Mouse (Mus musculus) adrenal gland (tissue): ENCODE data around the gene Prnd.

Source experiments
- intact Hi-C: fragments of 180-260 bp; cut with DNase I; formaldehyde crosslinking; loops from one replicate; pipeline ENCODE4 v1.15.1; 2025
- long read RNA-seq, 2 experiments: library from polyadenylated mRNA; unstranded; transcript quantifications; one replicate each; pipeline ENCODE4 v2.0.0; 2020; ENCODE audit warnings: borderline replicate concordance in 1 of 2; ENCODE audit not compliant: insufficient replicate concordance in 1 of 2

Gene Prnd
- long read RNA-seq, experiment 1, partial matches to known transcripts = 0 of 1 reads
- long read RNA-seq, experiment 1, other reads (novel, unspliced or antisense) = 0 of 1 reads
- long read RNA-seq, experiment 2, partial matches to known transcripts = 0 of 1 reads
- long read RNA-seq, experiment 2, other reads (novel, unspliced or antisense) = 0 of 1 reads

DNA sequence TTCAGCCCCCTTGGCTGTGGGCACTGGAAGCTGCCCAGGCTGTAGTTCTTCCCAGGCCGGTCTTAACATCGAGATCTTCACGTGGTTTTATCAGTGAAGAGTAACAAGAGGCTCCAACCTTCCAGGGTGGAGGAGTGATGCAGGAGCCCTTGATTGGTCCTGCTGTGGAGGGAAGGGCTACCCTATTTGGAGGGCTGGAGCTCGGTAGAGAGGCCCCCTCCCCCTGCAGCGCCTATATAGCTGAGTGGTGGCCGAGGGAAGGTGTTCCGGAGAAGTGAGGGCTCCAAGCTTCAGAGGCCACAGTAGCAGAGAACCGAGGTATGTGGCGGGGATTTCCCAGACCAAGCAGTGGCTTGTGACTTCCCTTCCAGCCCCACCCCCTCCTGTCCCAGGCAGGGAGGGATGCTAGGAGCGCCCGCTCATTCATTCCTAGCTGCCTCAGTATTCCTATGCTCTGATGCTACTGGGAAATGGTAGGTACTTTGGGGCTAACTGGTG, at the start of gene Prnd:
Gene Prnd (plus strand): TSS at position 264 of the 498 bp plus-strand sequence.
- intact Hi-C loops = no loop called here

DNA sequence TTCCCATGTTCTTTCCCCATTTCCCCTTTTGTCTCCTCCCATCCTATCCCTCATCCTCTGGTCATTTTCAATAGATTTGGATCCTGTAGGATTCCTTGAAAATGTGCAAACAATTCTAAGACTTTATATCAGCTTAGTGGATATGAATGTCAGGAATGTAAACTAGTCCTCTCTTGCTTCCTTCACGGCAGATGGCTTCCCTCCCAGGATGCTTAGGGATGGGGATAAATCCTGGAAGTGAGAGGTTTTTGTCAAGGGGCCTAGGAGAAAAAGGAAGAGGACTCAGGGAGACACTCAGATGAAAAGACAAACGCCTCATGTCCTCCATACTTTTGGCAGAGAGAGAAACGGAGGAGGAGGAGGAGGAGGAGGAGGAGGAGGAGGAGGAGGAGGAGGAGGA, 48.2 kb upstream of the Prnd start:
- intact Hi-C loops = no loop called here

DNA sequence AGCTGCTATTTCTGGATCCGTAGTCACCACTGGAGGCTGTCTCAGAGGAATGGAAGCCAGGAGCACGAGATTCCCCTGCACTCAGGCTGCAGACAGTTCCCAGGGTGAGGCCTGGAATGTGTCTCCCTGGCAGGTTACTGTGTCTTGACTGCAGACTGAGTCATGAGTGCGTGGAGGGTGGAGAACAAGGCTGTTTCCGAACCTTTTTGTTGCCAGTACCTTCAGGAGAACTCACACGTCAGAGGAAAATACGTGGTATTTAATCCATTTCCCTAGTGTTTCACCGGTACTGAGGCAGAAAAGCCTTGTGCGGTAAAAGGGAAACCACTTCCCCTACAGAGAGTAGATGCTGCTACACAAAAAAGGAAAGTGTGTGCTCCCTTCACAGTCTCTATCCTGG, 47.8 kb upstream of the Prnd start:
- intact Hi-C loops = no loop called here

DNA sequence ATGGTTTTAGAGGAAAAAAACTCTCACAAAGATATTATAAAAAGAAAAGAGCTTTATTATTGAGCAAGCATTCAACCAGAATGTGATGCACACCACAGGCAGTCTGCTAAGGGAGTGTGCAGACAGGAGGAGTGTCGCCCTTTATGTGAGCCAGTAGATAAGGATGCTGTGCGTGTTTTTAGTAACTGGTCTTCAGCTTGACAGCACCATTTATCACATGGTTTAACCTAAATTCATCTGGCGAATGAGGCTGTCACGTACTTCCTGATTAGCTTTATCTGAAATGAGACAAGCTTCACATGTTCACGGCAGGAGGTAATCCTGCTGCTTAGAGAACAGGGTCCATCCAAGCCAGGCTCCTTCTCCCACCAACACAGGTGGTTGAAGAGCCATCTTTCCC, 45.6 kb upstream of the Prnd start:
- intact Hi-C loops = no loop called here

DNA sequence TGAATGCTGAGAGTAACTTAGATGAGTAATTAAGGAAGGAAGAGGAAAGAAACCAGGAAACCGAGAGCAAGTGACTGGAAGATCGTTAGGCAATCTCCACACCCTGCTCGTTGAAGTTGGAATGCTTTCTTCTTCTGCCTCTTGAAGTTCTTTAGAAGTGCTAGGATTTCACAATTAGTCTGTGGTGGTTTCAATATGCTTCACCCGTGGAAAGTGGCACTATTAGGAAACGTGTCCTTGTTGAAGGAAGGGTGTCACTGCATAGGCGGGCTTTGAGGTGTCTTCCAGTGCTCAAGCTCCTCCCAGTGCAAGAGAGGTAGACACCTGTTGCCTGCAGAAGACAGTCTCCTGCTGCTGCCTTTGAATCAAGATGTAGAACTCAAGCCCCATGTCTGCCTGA, 44.9 kb upstream of the Prnd start:
- intact Hi-C loops = no loop called here

DNA sequence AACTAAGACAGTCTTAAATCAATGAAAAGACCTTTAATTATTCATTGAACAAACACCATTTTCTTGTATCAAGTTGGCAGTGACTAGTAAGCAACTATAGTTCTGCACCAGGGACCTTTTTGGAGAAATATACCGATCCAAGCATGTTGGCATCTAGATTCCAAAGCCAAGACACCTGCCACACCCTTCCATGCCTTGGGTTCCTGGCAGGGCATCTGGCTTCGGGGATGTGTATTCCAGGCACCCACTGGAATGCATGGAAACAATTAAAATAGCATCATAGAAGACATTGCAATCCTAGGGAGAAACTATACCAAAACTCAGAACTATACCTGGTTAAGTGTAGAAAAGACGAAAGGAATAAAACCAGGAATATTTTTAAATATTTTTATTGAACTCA, 44.4 kb upstream of the Prnd start:
- intact Hi-C loops = no loop called here

DNA sequence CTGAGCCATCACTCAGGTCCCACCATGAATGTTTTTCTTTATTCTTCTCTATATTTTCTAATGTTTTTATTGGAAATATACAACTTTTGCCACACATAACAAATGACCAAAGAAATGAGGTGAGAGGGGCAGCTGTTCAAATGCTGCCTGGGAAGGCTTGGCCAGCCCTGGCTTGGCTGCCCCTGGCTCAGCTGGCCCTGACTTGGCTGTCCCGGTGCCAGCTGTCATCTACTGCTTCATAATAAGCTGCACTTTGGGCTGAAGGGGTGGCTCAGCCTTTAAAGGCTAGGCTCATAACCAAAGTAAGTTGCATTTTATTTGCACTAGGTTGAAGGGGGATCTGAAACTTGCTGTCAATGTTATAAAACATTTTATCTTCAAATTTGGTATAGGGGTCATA, 43.8 kb upstream of the Prnd start:
- intact Hi-C loops = no loop called here

DNA sequence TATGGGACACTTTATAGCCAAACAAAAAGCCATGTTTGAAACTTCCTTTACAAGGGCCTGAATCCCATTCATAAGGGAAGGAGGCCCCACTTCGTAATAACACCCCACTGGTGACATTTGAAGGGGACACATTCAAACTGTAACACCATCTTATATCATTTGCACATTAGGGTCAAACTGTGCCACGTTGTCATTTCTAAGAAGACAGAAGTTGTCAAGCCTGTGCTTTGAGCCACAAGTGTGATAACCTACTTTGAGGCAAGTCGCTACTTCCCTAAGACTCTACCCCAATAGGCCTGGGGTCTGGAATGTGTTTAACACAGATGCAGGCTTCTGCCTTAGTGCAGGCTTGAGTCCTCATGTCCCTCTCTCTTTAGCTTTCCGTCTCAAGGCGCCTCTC, 43.4 kb upstream of the Prnd start:
- intact Hi-C loops = no loop called here

DNA sequence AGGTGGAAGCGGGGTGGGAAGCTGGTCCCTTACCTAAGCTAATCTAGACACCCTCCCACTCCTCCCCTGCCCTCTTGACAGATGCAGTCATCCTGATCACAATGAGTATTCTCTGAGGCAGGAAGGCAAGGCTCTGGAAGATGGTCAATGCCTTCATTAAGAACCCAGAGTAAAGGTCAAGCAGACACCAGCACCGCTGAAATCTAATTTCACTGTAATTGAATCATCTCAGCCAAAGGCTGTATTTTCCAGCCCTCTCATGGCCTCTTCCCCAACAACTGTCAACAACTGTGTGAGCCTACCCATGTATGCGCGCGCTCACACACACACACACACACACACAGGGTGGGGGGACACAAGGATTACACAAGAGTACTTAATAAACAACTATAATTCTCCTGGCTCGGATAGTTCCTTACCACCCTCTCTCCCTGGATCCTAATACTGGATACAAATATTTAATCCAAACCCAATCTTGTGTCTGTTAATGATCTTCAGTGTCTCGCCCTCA, 42.3 kb upstream of the Prnd start:
- intact Hi-C loops = no loop called here

DNA sequence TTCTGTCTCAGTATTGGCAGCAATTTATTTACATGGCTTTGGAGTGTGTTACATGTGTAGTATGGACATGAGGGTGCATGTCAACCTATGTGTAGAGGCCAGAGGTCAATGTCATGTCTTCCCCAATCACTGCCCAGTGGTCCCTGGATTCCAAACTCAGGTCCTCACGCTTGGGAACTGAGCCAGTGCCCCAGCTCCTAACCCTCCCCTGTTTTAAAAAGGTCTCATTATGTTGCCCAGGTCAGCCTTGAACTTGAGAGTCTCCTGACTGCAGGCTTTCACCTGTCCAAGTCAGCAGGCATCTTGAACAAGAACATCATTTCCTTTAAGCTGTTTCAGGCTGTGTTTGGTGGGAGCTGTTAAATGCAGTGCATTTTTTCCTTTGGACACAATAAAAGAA, 41.8 kb upstream of the Prnd start:
- intact Hi-C loops = no loop called here

DNA sequence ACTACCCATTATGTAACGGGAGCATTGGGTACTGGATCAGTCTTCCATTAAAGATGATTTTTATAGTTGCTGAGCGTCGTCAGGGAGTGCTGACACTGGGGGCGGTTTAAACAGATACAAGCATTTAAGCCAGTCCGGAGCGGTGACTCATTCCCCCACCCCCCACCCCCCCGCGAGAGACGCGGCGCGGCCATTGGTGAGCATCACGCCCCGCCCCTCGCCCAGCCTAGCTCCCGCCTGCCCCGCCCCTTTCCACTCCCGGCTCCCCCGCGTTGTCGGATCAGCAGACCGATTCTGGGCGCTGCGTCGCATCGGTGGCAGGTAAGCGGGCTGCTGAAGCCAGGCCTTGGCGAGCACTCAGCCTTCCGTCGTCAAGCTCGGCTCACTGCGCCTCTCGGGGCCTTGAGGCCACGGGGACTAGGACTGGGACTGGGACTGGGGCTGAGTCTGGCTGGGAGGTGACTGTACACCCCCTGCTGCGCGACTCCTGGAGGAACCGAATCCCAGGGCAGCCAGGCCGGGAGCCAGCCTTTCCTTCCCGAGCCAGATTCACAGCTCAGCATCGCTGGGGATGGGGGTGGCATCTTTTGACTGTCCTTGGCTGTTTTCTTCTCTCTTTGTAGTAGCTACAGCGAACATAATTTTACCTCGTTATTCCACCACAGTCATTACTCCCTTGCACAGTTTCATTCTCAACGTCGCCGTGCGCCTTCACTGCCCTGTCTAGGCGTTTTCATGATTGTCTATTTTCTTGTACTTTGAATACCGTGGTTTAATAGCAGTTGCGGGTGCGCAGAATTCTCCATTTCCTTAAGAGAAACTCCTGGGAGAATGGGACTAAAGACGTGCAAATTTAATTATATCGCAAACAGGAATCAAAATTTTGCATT, 40.7 kb upstream of the Prnd start, which contains the start of the genes Prnp and Prn:
Gene Prnp (plus strand): TSS at position 246 of the 890 bp plus-strand sequence.
Gene Prn (plus strand): TSS at position 275 of the 890 bp plus-strand sequence.
- intact Hi-C loops = no loop called here

DNA sequence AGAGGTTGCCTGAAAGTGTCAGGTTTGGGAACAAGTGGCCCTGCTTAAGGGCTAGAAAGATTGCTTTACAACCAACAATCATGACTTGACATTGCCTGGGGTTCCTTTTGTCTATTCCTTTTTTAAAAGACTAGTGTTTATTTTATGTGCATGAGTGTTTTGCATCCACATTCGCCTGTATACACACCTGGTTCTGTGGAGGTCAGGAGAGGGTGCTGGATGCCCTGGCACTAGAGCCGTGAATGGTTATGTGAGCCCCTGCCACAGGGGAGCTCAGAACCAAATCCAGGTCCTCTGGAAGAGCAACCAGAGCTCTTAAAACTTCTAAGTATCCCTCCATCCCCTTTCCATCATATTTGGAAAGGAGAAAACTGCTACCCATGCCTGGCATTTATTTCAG, 39.8 kb upstream of the Prnd start:
- intact Hi-C loops = no loop called here

DNA sequence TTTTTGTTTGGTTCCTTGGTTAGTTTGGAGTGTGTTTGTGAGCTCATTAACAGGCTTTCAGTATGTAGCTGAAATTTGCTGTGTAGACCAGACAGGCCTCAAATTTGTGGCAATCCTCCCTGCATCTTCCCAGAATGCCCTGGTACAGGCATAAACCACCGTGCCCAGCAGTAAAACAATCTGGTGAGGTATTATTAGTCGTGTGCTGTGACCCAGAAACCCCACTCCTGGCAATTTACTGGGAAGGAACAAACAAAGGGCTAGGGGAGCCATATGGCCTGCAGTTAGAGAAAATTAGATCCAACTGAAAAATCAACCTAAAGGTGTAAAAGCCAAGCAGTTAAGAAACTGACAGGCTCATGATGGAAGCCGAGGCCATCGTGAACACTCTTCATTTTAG, 39.3 kb upstream of the Prnd start:
- intact Hi-C loops = no loop called here

DNA sequence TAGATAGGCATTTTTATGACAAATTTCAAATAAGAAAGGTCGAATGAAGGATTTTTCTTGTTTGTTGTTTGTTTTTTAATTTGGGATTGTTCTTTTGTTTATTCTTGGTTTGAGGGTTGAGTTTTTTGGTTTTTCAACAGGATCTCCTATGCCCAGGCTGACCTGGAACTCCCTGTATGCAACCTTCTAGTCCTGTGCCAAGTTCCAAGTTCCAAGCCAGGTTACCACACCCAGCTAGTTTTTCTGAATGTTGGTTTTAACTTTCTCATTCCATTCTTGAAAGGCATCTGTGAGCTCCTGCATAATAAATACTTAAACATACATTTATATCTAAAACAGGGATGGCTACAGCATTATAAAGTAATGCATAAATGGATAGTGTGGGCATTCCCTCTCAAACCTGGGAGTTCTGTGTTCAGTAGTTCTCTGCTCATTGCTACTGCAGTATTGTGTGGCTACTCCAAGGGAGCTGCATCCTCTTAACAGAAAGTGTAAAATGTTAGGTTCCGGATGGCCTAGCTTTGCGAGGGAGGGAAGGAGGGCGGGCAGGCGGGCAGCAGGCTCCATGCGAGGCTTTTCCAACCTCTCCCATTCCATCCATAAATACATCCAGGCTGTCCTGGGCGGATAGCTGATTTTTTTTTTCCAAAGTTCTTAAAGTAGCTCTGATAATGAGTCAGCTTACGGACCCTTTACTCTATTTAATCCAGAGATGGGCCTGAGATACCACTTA, 38.0 kb upstream of the Prnd start:
- intact Hi-C loops = no loop called here

DNA sequence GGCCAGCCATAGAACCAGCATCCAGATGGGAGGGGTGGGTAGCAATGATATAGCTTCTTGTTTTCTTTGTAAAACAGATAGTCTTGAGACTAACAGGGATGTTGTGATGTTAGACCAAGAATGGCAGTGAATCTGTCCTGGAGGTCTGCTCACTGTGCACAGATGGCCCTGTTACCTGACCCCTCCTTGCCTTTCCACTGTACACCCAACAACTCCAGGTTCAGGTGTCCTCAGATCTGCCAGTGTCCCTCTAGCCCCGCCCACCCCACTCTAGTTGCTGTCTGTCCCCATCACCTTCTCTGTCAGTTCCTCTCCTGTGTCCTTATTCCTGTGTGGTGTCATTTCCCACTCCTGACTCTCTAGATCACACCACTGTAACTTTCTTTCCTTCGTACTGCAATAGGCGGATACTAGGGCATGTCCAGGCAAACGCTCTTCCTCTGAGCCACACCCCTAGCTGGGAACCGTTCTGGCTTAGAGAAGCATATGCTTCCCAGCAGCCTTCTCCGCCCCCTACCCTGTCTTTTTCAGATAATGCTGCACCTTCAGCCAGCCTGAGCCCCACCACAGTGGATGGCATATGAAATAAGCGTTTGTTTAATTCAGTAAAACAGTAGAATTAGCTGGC, 18.3 kb upstream of the Prnd start:
- intact Hi-C loops = no loop called here

DNA sequence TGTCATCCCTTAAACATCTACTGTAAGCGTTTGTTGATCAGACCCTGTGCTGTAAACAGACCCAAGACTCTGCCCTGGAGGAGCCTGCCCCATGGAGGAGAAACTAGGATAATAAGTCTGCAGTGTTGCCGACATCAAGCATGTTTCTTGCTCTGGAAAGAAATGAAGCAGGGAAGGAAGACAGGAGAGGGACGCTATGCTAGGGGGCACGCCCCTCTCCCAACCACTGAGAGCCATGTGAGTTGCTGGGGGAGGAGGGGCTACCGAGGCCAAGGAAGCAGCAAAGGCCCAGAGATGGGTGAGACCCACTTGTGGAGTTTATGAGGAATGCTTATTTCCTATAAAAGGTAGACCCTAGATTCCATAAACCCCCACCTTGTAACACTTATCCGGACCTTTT, 17.6 kb upstream of the Prnd start:
- intact Hi-C loops = no loop called here

DNA sequence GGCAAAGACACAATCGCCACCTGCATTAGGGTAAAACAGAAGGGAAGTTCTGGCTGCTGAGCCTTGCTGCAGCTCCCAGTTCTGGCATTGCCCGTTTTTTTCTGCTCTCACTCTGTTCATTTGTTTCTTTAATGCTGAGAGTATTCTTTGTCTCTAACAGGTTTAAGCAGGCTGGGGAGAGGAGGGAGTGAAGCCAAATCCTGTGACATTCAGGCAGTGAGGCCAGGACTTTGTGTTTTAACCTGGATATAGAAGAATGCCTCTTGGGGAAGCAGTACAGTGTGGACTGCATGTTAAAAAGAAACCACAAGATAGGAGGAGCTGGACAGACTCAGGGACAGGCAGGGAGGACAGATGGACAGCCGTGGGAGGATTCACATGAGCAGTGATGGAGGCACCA, 17.1 kb upstream of the Prnd start:
- intact Hi-C loops = no loop called here

DNA sequence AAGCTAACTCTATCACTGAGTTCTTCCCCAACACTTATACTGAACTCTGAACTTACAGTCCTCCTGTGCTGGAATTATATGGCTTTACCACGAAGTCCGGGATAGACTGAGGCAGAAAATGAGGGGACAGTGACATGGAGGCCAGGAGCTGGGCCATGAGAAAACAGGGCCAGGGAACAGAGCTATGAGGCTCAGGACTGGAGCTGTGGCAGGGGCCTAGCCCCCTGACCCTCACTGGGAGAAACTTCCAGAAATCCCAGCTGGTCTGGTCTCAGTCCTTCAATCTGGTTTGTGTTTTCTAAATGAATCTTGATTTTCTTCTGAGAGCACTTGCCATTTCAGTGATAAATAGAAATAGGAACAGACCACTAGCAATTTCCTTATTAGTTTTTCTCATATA, 16.4 kb upstream of the Prnd start:
- intact Hi-C loops = no loop called here

DNA sequence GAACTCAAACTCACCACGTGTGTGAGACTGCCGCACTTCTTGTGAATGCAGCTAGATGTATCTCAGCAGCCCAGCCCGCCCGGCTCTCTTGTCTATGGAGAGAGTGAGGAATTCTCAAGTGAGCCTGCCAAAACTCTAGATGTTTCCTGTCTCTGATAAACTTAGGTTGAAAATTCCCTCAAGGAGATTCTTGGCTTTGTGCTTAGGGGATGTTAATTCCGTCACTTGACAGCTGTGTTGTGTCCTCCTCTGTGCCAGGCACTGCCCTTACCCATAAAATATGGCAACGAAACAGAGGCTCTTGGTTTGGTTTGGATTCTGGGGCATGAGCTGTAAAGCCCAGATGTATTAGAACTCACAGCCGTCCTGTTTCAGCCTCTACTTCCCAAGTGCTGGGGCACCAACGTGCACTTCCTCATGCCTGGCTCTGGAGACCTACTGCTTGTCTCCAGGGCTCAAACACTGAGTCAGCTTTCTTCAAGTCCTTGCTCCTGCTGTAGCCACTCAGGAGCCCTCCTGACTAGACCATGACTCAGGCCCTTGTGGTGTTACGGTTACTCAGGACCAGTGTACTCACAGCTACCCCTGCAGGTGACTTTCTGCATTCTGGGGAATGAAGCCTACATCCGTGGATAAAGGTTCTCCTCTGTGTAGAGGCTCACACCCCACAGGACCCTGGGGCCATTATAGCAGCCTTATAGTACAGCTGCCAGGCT, 15.1 kb upstream of the Prnd start:
- intact Hi-C loops = no loop called here

DNA sequence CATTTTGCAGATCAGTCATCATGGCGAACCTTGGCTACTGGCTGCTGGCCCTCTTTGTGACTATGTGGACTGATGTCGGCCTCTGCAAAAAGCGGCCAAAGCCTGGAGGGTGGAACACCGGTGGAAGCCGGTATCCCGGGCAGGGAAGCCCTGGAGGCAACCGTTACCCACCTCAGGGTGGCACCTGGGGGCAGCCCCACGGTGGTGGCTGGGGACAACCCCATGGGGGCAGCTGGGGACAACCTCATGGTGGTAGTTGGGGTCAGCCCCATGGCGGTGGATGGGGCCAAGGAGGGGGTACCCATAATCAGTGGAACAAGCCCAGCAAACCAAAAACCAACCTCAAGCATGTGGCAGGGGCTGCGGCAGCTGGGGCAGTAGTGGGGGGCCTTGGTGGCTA, 14.3 kb upstream of the Prnd start:
- intact Hi-C loops = no loop called here
